Mouse (Mus musculus): Measurements from ENCODE around the gene Bspry. TPM values are rescaled to one million over a fixed set of nuclear protein-coding genes. Genes with fewer than 3 reads are reported as not detected.
A peak's percentile ranks its signal among the peaks of the same experiment; 100 is the strongest.
"Not testable (repeated sequence)": the region's sequence is repeated elsewhere in the genome, so short reads cannot be mapped to it uniquely, and the experiment has no call there.

The Bspry gene
- polyA plus RNA-seq, 1 experiment from 2014 or later, result 0.78 TPM

- Histone ChIP-seq H3K4me1 (replicated peaks) (no peaks in the 10 kb centered on the region), H3K27ac (no peak overlapping the region), H3K9me3 (no peaks in the 10 kb centered on the region), H3K36me3 (peaks cover 24% of the 10 kb centered on the region), H3K4me3 (no peak overlapping the region), H3K27me3 (ENCODE audit: insufficient read depth, poor library complexity, severe bottlenecking) (no peaks in the 10 kb centered on the region)
- WGBS, result 86% methylated on average over 2 of the region's 2 CpGs
- DNase-seq (ENCODE audit: low spot score), result no peak
Measured at GRCm38 (mm10) chr4:62463124-62463523, 16.7 kb upstream of the Bspry start.

- 89% methylated on average over 1 of the region's 1 CpGs for WGBS
- H3K9me3 ChIP-seq, result peaks cover 3% of the 10 kb centered on the region; the same call in 1 of the 2 replicates
- H3K36me3 ChIP-seq, result no peaks in the 10 kb centered on the region
- no peak overlapping the region for H3K27ac ChIP-seq
- DNase-seq (ENCODE audit: low spot score), result no peak
- no peak overlapping the region for H3K4me3 ChIP-seq
- no peaks in the 10 kb centered on the region; the same call in 1 of the 2 replicates for H3K27me3 ChIP-seq (ENCODE audit: insufficient read depth, poor library complexity, severe bottlenecking)
- H3K4me1 ChIP-seq (replicated peaks), result no peaks in the 10 kb centered on the region
Measured at GRCm38 (mm10) chr4:62468158-62468557, 11.7 kb upstream of the Bspry start.

- peak within 1 kb of the TSS; percentile 76 for H3K27ac ChIP-seq
- peak within 1 kb of the TSS; percentile 58 for H3K4me3 ChIP-seq
- WGBS, result under 1% methylated on average over 30 of the region's 30 CpGs
- peaks cover 3% of the 10 kb centered on the region; the same call in 1 of the 2 replicates for H3K9me3 ChIP-seq
- H3K27me3 ChIP-seq (ENCODE audit: insufficient read depth, poor library complexity, severe bottlenecking), result no peaks in the 10 kb centered on the region; the same call in 1 of the 2 replicates
- no peaks in the 10 kb centered on the region for H3K4me1 ChIP-seq (replicated peaks)
- DNase-seq (ENCODE audit: low spot score), result peak; percentile 81
- H3K36me3 ChIP-seq, result no peaks in the 10 kb centered on the region
Measured at GRCm38 (mm10) chr4:62470598-62471051, 9.2 kb upstream of the Bspry start, which contains the start of gene Wdr31. Gene Wdr31, minus strand, starts transcription at chr4:62470896.

GRCm38 (mm10) chr4:62472071-62472470 lies 7.8 kb upstream of the Bspry start:
- DNase-seq (ENCODE audit: low spot score), result no peak
- Histone ChIP-seq H3K4me1 (replicated peaks) (no peaks in the 10 kb centered on the region), H3K27ac (no peak overlapping the region), H3K27me3 (ENCODE audit: insufficient read depth, poor library complexity, severe bottlenecking) (no peaks in the 10 kb centered on the region; the same call in 1 of the 2 replicates), H3K36me3 (no peaks in the 10 kb centered on the region), H3K9me3 (peaks cover 3% of the 10 kb centered on the region; the same call in 1 of the 2 replicates), H3K4me3 (no peak overlapping the region)
- WGBS, result 94% methylated on average over 2 of the region's 2 CpGs

GRCm38 (mm10) chr4:62475131-62475530 lies 4.7 kb upstream of the Bspry start:
- no peaks in the 10 kb centered on the region for H3K9me3 ChIP-seq
- WGBS, result 84% methylated on average over 2 of the region's 2 CpGs
- no peak overlapping the region for H3K27ac ChIP-seq
- peaks cover 9% of the 10 kb centered on the region for H3K4me1 ChIP-seq (replicated peaks)
- DNase-seq (ENCODE audit: low spot score), result no peak
- no peak overlapping the region for H3K4me3 ChIP-seq
- H3K27me3 ChIP-seq (ENCODE audit: insufficient read depth, poor library complexity, severe bottlenecking), result peaks cover 25% of the 10 kb centered on the region
- H3K36me3 ChIP-seq, result no peaks in the 10 kb centered on the region

- no peak for DNase-seq (ENCODE audit: low spot score)
- WGBS, result 93% methylated on average over 6 of the region's 6 CpGs
- no peaks in the 10 kb centered on the region for H3K36me3 ChIP-seq
Measured at GRCm38 (mm10) chr4:62475793-62476192, 4.1 kb upstream of the Bspry start.

GRCm38 (mm10) chr4:62477542-62478244 lies 2.2 kb upstream of the Bspry start:
- no peaks in the 10 kb centered on the region for H3K36me3 ChIP-seq
- H3K27ac ChIP-seq, result no peak overlapping the region
- WGBS, result 89% methylated on average over 6 of the region's 6 CpGs
- no peak overlapping the region for H3K4me3 ChIP-seq
- H3K9me3 ChIP-seq, result no peaks in the 10 kb centered on the region
- no peak for DNase-seq (ENCODE audit: low spot score)
- peaks cover 46% of the 10 kb centered on the region for H3K27me3 ChIP-seq (ENCODE audit: insufficient read depth, poor library complexity, severe bottlenecking)
- peaks cover 12% of the 10 kb centered on the region for H3K4me1 ChIP-seq (replicated peaks)

More at GRCm38 (mm10) chr4:62475793-62476192, 4.1 kb upstream of the Bspry start:
- no peak overlapping the region for H3K27ac ChIP-seq
- peaks cover 12% of the 10 kb centered on the region for H3K4me1 ChIP-seq (replicated peaks)
- H3K27me3 ChIP-seq (ENCODE audit: insufficient read depth, poor library complexity, severe bottlenecking), result peaks cover 32% of the 10 kb centered on the region
- H3K9me3 ChIP-seq, result no peaks in the 10 kb centered on the region
- no peak overlapping the region for H3K4me3 ChIP-seq

GRCm38 (mm10) chr4:62479593-62479936 lies 288 bp upstream of the Bspry start:
- H3K36me3 ChIP-seq; H3K27ac ChIP-seq; DNase-seq (ENCODE audit: low spot score); H3K9me3 ChIP-seq: not testable (repeated sequence)
- H3K27me3 ChIP-seq (ENCODE audit: insufficient read depth, poor library complexity, severe bottlenecking), result peaks cover 46% of the 10 kb centered on the region
- WGBS, result 14% methylated on average over 11 of the region's 11 CpGs
- peak overlapping the region; percentile 52 for H3K4me3 ChIP-seq
- peaks cover 12% of the 10 kb centered on the region for H3K4me1 ChIP-seq (replicated peaks)

- no peak for DNase-seq (ENCODE audit: low spot score)
- no peaks in the 10 kb centered on the region for H3K9me3 ChIP-seq
- H3K27me3 ChIP-seq (ENCODE audit: insufficient read depth, poor library complexity, severe bottlenecking), result peaks cover 46% of the 10 kb centered on the region
- no peak overlapping the region for H3K27ac ChIP-seq
- peaks cover 12% of the 10 kb centered on the region for H3K4me1 ChIP-seq (replicated peaks)
- no peaks in the 10 kb centered on the region for H3K36me3 ChIP-seq
- no peak overlapping the region for H3K4me3 ChIP-seq
- WGBS, result 52% methylated on average over 10 of the region's 10 CpGs
Measured at GRCm38 (mm10) chr4:62480709-62481605, 1.1 kb downstream of the Bspry start.

GRCm38 (mm10) chr4:62484928-62485327 lies 5.1 kb downstream of the Bspry start:
- no peak for DNase-seq (ENCODE audit: low spot score)
- no peaks in the 10 kb centered on the region for H3K36me3 ChIP-seq
- WGBS, result 79% methylated on average over 3 of the region's 3 CpGs
- H3K9me3 ChIP-seq, result no peaks in the 10 kb centered on the region
- H3K4me1 ChIP-seq (replicated peaks), result peaks cover 13% of the 10 kb centered on the region
- H3K4me3 ChIP-seq, result no peak overlapping the region
- H3K27ac ChIP-seq, result no peak overlapping the region
- H3K27me3 ChIP-seq (ENCODE audit: insufficient read depth, poor library complexity, severe bottlenecking), result peaks cover 23% of the 10 kb centered on the region

GRCm38 (mm10) chr4:62485450-62486161 lies 5.8 kb downstream of the Bspry start:
- H3K27ac ChIP-seq, result no peak overlapping the region
- WGBS, result 87% methylated on average over 8 of the region's 8 CpGs
- no peak for DNase-seq (ENCODE audit: low spot score)

GRCm38 (mm10) chr4:62486162-62486696 lies 6.4 kb downstream of the Bspry start:
- no peaks in the 10 kb centered on the region for H3K9me3 ChIP-seq
- H3K27me3 ChIP-seq (ENCODE audit: insufficient read depth, poor library complexity, severe bottlenecking), result peaks cover 10% of the 10 kb centered on the region
- WGBS, result 92% methylated on average over 15 of the region's 15 CpGs

More at GRCm38 (mm10) chr4:62485450-62486161, 5.8 kb downstream of the Bspry start:
- no peak overlapping the region for H3K4me3 ChIP-seq
- no peaks in the 10 kb centered on the region for H3K9me3 ChIP-seq
- peaks cover 17% of the 10 kb centered on the region for H3K27me3 ChIP-seq (ENCODE audit: insufficient read depth, poor library complexity, severe bottlenecking)
- H3K36me3 ChIP-seq, result no peaks in the 10 kb centered on the region
- peaks cover 8% of the 10 kb centered on the region; the same call in 1 of the 2 replicates for H3K4me1 ChIP-seq (replicated peaks)

More at GRCm38 (mm10) chr4:62486162-62486696, 6.4 kb downstream of the Bspry start:
- H3K36me3 ChIP-seq, result no peaks in the 10 kb centered on the region
- no peak overlapping the region for H3K4me3 ChIP-seq
- H3K4me1 ChIP-seq (replicated peaks), result peaks cover 8% of the 10 kb centered on the region; the same call in 1 of the 2 replicates
- no peak overlapping the region for H3K27ac ChIP-seq
- no peak for DNase-seq (ENCODE audit: low spot score)
